Mouse (Mus musculus): ENCODE results near the gene Kti12.

Gene Kti12

GRCm38 (mm10) chr4:108869730-108870374 is 22.3 kb downstream of the Kti12 start:
- peak; percentile 55 for DNase-seq (ENCODE audit: low spot score)

DNA sequence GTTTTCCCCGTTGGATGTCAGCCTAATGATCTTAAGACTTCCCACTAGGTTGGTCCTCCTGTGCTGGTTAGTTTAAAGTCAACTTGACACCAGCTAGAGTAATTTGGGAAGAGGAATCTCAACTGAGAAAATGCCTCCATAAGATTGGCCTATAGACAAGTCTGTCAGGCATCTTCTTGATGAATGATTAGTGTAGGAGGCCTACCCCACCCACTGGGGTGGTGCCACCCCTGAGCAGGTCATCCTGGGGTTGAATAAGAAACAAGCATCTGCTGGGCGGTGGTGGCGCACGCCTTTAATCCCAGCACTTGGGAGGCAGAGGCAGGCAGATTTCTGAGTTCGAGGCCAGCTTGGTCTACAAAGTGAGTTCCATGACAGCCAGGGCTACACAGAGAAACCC is 26.2 kb downstream of the Kti12 start:
- DNase-seq (ENCODE audit: low spot score), result no peak

DNA sequence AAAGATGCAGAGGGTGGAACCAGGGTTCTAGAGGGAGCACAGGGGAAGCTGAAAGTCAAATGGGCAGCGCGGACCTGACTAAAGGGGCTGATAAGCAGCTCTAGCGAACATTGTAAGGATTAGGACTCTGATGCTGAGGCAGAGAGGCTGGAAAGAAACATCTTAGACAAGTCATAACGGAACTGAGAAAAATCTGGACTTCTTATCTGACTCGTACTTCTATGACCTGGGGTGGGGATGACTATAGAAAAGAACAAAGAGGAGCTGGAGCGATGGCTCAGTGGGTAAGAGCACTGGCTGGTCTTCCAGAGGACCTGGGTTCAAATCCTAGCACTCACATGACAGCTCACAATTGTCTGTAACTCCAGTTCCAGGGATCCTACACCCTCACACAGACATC is 30.3 kb downstream of the Kti12 start:
- DNase-seq (ENCODE audit: low spot score), result no peak

GRCm38 (mm10) chr4:108878963-108879822 is 31.6 kb downstream of the Kti12 start, which contains the start of gene Rab3b:
Gene Rab3b, plus strand, starts transcription at chr4:108879063.
- DNase-seq (ENCODE audit: low spot score), result peak; percentile 17

DNA sequence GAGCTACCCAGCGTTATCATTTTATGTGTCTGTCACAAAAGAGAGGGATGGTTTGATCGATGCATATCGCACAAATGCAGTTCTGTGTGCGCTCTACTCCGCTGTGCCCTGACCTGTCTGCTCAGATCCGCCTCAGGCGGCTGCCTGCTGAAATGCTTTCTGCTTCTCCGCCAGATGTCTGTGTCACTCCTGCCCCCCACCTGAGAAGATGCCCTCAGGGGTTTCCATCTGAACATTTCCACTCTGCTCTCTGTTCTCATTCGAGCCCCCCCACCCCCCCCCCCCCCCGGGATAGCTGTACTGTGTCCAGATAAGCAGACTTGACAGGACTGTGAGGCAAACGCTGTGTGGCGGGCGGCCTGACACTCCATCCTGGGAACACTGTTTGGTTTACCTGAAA is 36.2 kb downstream of the Kti12 start:
- no peak for DNase-seq (ENCODE audit: low spot score)

DNA sequence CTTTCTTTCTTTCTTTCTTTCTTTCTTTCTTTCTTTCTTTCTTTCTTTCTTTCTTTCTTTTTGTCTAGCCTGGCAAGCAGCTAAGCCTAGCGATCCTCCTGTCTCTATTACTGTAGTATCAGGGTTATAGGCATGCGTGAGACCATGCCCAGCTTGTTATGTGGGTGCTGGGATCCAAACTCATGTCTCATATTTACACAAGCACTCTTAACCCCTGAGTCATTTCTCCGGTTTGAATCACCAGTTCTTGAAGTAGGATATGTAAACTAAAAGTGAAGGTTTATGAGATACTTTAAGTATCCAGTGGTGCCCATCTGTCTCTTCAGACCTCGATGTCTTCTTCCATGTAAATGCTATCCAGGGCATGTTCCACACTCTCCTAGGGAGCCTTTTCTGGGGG is 39.9 kb downstream of the Kti12 start:
- no peak for DNase-seq (ENCODE audit: low spot score)

DNA sequence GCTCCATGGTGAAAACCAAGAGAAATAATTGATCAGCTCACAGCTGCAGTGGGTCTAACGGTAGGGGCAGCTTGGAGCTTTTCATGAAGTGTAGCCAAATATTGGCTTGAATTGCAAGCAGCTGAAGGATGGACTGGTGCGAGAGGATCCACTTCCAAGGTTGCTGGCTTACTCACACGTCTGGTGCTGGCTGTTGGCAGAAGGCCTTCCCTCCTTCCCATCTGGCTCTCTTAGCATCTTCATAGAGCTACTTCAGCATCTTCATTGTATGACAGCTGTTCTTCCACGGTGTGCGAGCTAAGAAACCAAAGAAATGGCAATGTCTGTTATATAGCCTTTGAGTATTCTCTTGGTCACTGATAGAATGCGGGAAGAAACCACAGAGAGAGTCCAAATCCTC is 43.3 kb downstream of the Kti12 start:
- no peak for DNase-seq (ENCODE audit: low spot score)
